Mouse (Mus musculus) liver, embryonic 12.5 days (tissue): ENCODE data around the gene Ankk1. TPM values are rescaled to one million over a fixed set of nuclear protein-coding genes. Genes with fewer than 3 reads are reported as not detected.

Experiments
- ATAC-seq: fragments of 200-750 bp; cut with Nextera tagmentation; 2 replicates; pipeline ENCODE4 v1.8.0; 2017; ENCODE audit warnings: moderate number of reproducible peaks, mild to moderate bottlenecking, moderate library complexity
- H3K27ac ChIP-seq: fragments of 300-500 bp; sonication (generic); 2 replicates; pipeline ENCODE4 v1.5.1; 2016; ENCODE audit warnings: mild to moderate bottlenecking
- H3K27me3 ChIP-seq: fragments of 300-500 bp; sonication (generic); replicated peaks from 2 replicates; pipeline ENCODE4 v1.6.1; 2016; ENCODE audit warnings: mild to moderate bottlenecking, moderate library complexity
- H3K36me3 ChIP-seq: fragments of 300-500 bp; sonication (generic); 2 replicates; pipeline ENCODE4 v1.6.1; 2016; ENCODE audit warnings: mild to moderate bottlenecking, moderate library complexity
- H3K4me1 ChIP-seq: fragments of 300-500 bp; sonication (generic); 2 replicates; pipeline ENCODE4 v1.6.1; 2016
- H3K4me2 ChIP-seq: fragments of 300-500 bp; sonication (generic); 2 replicates; pipeline ENCODE4 v1.6.1; 2016; ENCODE audit warnings: mild to moderate bottlenecking, moderate library complexity
- H3K4me3 ChIP-seq: fragments of 300-500 bp; sonication (generic); 2 replicates; pipeline ENCODE4 v1.5.1; 2016; ENCODE audit warnings: mild to moderate bottlenecking, moderate library complexity
- H3K9ac ChIP-seq: fragments of 300-500 bp; sonication (generic); 2 replicates; pipeline ENCODE4 v1.6.1; 2016; ENCODE audit warnings: mild to moderate bottlenecking, moderate library complexity
- H3K9me3 ChIP-seq: fragments of 300-500 bp; sonication (generic); replicated peaks from 2 replicates; pipeline ENCODE4 v1.6.1; 2016; ENCODE audit warnings: mild to moderate bottlenecking, moderate library complexity
- WGBS: fragments of 180-500 bp; shearing (Covaris S2); methylation state at CpG from one replicate; pipeline ENCODE4 v1.1.7; 2016; ENCODE audit not compliant: insufficient replicate concordance; 5-methylcytosine and 5-hydroxymethylcytosine counted together
- polyA plus RNA-seq: library from polyadenylated mRNA; unstranded; fragments of >200 nt; fragmentation: Nextera tagmentation; extraction: Ambion mirVana; gene quantifications from 2 replicates; pipeline ENCODE4 v1.2.1, GENCODE M21; 2016

Gene Ankk1
- polyA plus RNA-seq: not detected in 2 replicates

DNA sequence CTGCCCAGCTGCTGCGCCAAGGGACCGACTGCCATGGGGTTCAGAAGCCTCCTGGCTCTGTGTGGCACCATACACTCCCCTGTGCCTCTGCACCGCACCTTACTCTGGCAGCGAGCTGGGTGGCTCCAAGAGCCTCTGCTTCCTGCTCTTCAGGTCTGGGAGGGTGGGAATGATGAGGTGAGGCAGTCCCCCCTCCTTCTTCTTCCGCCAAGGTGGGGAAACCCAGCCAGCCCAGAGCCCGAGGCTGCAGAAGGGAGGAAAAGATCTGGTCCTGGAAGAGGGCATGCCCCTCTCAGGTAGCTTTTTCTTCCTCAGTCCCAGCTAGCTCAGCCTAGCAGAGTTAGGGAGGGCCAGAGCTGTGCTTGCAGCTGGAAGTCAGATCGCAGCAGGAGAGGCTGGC, at the start of gene Ankk1:
Gene Ankk1, minus strand, starts transcription at position 101 of the 400 bp plus-strand sequence.
- H3K27ac ChIP-seq: no peak within 1 kb of the TSS
- H3K4me3 ChIP-seq: no peak within 1 kb of the TSS
- no peak within 1 kb of the TSS for H3K9ac ChIP-seq
- ATAC-seq: no peak
- no peaks in the 10 kb centered on the region for H3K4me1 ChIP-seq
- H3K9me3 ChIP-seq: no peaks in the 10 kb centered on the region
- H3K4me2 ChIP-seq: no peak within 1 kb of the TSS
- H3K27me3 ChIP-seq: no peaks in the 10 kb centered on the region
- 51% methylated on average over 7 of the region's 7 CpGs for WGBS
- H3K36me3 ChIP-seq: no peaks in the 10 kb centered on the region

DNA sequence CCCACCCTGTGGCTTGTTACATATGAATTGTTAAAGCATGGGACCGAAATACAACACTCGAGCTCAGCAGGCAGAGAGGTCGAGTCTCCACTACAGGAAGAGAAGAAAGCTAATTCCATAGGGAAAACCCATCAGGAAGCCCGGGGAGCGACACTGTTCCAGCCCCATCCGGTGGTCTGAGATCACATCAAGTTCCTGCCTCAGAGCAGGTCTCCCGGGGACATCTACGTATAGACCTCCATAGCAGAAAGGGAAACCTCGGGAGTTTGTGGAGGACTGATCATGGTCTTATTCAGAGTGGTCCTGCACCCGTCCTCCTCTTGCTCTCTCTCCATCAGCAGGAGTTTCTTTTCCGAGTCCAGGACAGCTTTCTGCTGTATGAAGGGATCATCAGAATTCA, 45.3 kb upstream of the Ankk1 start:
- Histone ChIP-seq H3K27ac (no peak overlapping the region), H3K27me3 (no peaks in the 10 kb centered on the region), H3K9me3 (no peaks in the 10 kb centered on the region), H3K9ac (no peak overlapping the region), H3K4me1 (no peaks in the 10 kb centered on the region), H3K4me2 (no peak overlapping the region), H3K4me3 (no peak overlapping the region), H3K36me3 (no peaks in the 10 kb centered on the region)
- ATAC-seq: no peak
- WGBS: 54% methylated on average over 11 of the region's 11 CpGs

DNA sequence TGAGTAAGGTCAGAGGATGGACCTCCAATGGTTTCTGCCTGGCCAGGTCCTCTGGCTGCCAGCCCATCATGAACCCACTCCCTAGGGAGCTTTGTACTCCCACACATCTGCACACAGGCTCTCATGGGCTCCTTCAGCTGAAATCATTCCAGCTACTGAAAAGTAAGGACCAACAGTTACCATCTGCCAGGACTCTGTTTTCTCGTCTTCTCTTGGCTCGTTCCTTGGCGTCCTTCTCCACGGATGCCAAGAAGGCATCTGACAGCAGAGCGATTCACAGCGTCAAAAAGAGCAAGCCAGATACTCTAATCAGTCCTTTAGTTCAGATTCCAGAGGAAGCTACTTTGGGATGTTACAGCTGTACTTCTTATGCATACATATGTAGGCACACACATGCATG, 44.1 kb upstream of the Ankk1 start:
- Histone ChIP-seq H3K4me3 (no peak overlapping the region), H3K4me1 (no peaks in the 10 kb centered on the region), H3K9ac (no peak overlapping the region), H3K4me2 (no peak overlapping the region), H3K27me3 (no peaks in the 10 kb centered on the region), H3K27ac (no peak overlapping the region), H3K9me3 (no peaks in the 10 kb centered on the region), H3K36me3 (no peaks in the 10 kb centered on the region)
- ATAC-seq: no peak
- 80% methylated on average over 6 of the region's 6 CpGs for WGBS

DNA sequence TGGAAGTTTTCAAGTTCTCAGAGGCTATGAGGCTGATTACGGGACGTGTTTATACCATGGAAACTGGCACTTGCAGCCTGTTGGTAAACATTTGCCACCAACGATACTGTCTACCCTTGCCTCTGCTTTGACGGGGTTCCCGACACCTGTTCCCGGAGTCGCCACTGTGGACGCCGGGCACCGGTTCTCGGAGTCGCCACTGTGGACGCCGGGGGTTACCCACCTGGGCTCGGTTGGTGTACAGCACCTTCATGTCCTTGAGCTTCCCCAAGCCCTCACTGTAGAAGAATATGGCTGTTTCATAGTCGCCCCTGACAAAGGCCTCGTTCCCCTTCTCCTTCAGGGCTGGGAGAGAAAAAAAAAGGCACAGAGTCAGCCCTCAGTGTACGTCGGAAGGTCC, 43.2 kb upstream of the Ankk1 start:
- no peaks in the 10 kb centered on the region for H3K9me3 ChIP-seq
- WGBS: 81% methylated on average over 19 of the region's 19 CpGs
- H3K4me1 ChIP-seq: no peaks in the 10 kb centered on the region
- no peak overlapping the region for H3K9ac ChIP-seq
- no peaks in the 10 kb centered on the region for H3K36me3 ChIP-seq
- H3K27ac ChIP-seq: no peak overlapping the region
- H3K4me3 ChIP-seq: no peak overlapping the region
- H3K27me3 ChIP-seq: no peaks in the 10 kb centered on the region
- no peak overlapping the region for H3K4me2 ChIP-seq
- no peak for ATAC-seq

DNA sequence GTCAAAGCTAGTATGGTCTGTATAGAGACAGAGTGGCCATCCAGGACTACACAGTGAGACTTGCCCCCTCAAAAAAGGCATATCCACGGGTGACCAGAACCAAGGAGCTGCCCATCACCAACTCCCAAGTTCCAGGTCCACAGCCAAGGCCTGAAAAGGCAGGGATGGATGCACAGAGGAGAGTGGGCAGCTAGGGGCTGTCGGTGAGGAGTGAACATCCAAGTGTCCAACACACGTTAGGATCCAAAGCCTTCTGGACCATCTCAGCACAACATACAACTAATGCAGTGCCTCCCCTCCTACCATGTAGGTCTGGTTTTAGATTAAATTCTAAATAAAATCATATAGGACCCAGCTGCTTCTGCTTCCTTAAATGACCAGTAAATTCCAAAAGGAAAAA, 29.3 kb upstream of the Ankk1 start:
- Histone ChIP-seq H3K4me3 (no peak overlapping the region), H3K27me3 (no peaks in the 10 kb centered on the region), H3K9ac (no peak overlapping the region), H3K9me3 (no peaks in the 10 kb centered on the region), H3K4me2 (no peak overlapping the region), H3K36me3 (no peaks in the 10 kb centered on the region), H3K27ac (no peak overlapping the region), H3K4me1 (no peaks in the 10 kb centered on the region)
- no peak for ATAC-seq
- WGBS: 60% methylated on average over 3 of the region's 3 CpGs

DNA sequence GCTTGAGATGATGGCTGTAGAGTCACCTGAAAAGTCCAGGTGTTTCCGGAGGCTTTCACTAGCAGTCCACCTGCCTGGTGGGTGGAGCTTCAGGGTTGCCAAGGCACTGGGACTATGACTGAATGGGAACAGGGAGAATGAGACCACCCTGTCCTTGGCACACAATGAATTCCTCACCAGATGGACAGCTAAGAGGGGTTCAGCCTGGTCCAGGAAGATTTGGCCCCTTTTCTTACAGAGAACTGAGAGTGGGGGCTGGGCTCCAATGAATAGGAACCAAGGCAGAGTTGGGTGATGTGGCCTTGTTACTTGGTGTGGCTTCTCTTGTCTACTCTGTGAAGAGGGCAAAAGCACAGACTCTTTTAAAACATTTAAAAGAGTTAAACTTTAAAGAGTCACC, 25.6 kb upstream of the Ankk1 start:
- 76% methylated on average over 1 of the region's 1 CpGs for WGBS
- Histone ChIP-seq H3K36me3 (no peaks in the 10 kb centered on the region), H3K9me3 (no peaks in the 10 kb centered on the region), H3K27ac (no peak overlapping the region), H3K4me3 (no peak overlapping the region), H3K9ac (no peak overlapping the region), H3K27me3 (no peaks in the 10 kb centered on the region), H3K4me2 (no peak overlapping the region), H3K4me1 (no peaks in the 10 kb centered on the region)
- no peak for ATAC-seq

DNA sequence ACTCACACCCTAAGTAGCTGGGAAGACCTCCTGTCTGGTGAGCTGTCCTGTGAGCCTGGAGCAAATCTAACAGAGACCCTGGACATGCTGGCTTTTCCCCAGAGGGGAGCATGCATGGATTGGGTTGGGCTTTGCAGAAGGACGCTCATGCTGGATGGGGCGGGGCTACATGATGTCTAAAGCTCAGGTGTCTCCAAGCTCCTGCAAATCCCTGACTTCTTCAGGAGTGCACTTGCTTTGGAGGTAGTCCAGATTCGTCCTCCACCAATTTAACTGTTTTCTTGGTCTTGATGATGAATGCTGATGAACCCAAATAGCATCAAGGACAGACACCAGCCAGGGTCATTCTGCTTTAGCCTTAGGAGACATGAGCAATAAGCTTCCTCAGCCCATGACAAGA, 23.7 kb upstream of the Ankk1 start:
- Histone ChIP-seq H3K36me3 (no peaks in the 10 kb centered on the region), H3K4me3 (no peak overlapping the region), H3K4me1 (no peaks in the 10 kb centered on the region), H3K9me3 (no peaks in the 10 kb centered on the region), H3K4me2 (no peak overlapping the region), H3K27ac (no peak overlapping the region), H3K9ac (no peak overlapping the region), H3K27me3 (no peaks in the 10 kb centered on the region)
- WGBS: 50% methylated on average over 3 of the region's 3 CpGs
- no peak for ATAC-seq

DNA sequence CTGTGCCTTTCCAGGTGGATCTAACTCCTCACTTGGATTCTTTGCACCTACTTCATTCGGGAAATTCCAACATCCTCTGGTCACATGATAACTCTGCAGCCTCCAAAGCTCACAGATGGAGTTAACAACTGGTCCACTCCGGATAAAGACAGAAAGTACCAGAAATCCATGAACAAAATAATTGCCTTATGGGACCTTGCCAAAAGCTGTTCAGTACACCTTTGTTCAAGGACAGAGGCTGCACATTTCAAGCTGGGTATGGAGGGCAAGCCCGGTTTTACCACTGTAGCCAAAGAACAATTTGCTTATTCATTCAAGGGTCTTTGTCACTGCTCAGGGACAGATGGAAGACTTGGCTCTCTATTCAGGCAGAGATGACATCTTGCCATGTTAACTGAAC, 15.8 kb upstream of the Ankk1 start:
- no peak overlapping the region for H3K9ac ChIP-seq
- 68% methylated on average over 3 of the region's 3 CpGs for WGBS
- no peak for ATAC-seq

DNA sequence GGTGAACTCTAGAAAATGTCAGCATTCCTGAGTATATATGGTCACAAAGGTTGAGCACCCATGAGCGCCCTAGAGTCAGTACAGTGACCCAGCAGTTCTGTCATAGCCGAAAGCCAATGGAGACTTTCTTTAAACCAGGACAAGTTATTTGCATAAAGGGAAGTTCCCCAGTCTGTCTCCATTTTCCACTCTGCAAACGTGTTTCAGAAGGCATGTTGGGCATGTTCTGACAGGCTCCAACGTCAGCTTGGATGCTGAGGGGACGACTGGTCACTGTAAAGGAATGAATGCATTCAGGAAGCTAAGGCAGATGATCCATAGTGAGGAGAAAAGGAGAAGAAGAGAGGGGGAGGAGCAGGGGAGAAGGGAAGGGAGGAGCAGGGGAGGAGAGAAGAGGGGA, 657 bp upstream of the Ankk1 start:
- ATAC-seq: no peak
- no peak overlapping the region for H3K27ac ChIP-seq
- no peaks in the 10 kb centered on the region for H3K9me3 ChIP-seq
- H3K4me2 ChIP-seq: no peak overlapping the region
- no peaks in the 10 kb centered on the region for H3K27me3 ChIP-seq
- no peaks in the 10 kb centered on the region for H3K4me1 ChIP-seq
- no peak overlapping the region for H3K4me3 ChIP-seq
- H3K36me3 ChIP-seq: no peaks in the 10 kb centered on the region
- WGBS: 42% methylated on average over 5 of the region's 5 CpGs
- no peak overlapping the region for H3K9ac ChIP-seq

More for the DNA sequence above, 15.8 kb upstream of the Ankk1 start:
- H3K36me3 ChIP-seq: no peaks in the 10 kb centered on the region
- no peak overlapping the region for H3K27ac ChIP-seq
- H3K4me1 ChIP-seq: no peaks in the 10 kb centered on the region
- no peaks in the 10 kb centered on the region for H3K9me3 ChIP-seq
- no peaks in the 10 kb centered on the region for H3K27me3 ChIP-seq
- H3K4me3 ChIP-seq: no peak overlapping the region
- no peak overlapping the region for H3K4me2 ChIP-seq

DNA sequence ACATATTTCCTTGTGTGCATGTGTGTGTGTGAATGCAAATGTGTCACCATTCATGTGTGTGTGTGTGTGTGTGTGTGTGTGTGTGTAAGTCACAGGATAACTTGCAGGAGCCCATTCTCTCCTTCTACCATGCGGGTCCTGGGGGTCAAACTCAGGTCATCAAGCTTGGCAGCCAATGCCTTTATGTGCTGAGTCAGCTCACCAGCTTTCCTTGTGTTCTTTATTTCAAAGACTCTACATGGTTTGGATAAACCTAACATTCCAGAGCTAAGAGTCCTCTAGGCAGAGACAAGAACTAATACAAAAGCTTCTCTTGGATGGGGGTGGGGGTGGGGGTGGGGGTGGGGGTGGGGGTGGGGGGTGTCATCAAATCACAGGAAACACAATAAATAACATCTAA, 1.2 kb downstream of the Ankk1 start:
- no peaks in the 10 kb centered on the region for H3K27me3 ChIP-seq
- no peak overlapping the region for H3K4me2 ChIP-seq
- H3K4me1 ChIP-seq: no peaks in the 10 kb centered on the region
- H3K4me3 ChIP-seq: no peak overlapping the region
- no peaks in the 10 kb centered on the region for H3K36me3 ChIP-seq
- WGBS: 57% methylated on average over 1 of the region's 1 CpGs
- H3K9me3 ChIP-seq: no peaks in the 10 kb centered on the region
- H3K9ac ChIP-seq: no peak overlapping the region
- no peak overlapping the region for H3K27ac ChIP-seq
- ATAC-seq: no peak

DNA sequence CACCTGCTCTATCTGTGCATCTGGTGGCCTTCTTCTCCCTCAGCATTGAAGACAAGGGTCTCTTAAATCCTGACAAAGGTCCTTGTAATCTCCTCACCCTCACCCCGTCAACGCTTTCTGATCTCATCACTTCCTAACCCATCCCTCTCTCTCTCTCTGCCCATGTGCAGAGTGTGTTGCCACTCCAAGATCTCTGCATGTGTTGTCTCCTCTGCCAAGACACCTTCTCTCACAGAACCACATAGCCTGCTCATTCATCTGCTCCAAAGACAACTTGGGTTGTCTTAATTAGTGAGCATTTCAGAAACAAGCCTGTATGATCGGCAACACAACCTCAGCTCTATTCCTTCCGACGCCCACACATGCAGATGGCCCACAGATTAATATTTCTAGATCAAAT, 3.0 kb downstream of the Ankk1 start:
- no peak for ATAC-seq
- H3K4me1 ChIP-seq: no peaks in the 10 kb centered on the region
- H3K27ac ChIP-seq: no peak overlapping the region
- H3K36me3 ChIP-seq: no peaks in the 10 kb centered on the region
- no peaks in the 10 kb centered on the region for H3K27me3 ChIP-seq
- H3K4me3 ChIP-seq: no peak overlapping the region
- WGBS: 72% methylated on average over 5 of the region's 5 CpGs
- H3K4me2 ChIP-seq: no peak overlapping the region
- H3K9me3 ChIP-seq: no peaks in the 10 kb centered on the region
- H3K9ac ChIP-seq: no peak overlapping the region

DNA sequence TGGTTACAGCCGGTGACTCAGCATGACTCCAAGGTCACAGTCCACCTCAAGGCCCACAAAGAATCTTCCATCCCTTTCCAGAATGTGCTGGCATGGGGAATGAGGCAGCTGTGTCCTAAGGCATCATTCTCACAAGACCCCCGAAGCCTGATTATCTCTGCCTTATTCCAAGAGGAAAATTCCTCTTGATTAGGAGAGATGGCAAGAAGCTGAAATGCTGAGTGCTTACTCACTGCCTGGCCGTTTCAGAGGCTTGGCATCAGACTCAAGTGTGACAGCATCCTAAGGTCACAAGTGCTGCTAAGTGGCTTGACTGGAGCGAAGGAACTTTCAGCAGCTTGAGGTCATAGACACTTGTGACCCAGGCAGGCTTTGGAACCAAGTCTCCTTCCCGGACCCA, 16.2 kb downstream of the Ankk1 start:
- no peak overlapping the region for H3K27ac ChIP-seq
- no peak overlapping the region for H3K4me2 ChIP-seq
- H3K9ac ChIP-seq: no peak overlapping the region
- H3K4me3 ChIP-seq: no peak overlapping the region
- H3K4me1 ChIP-seq: no peaks in the 10 kb centered on the region
- no peaks in the 10 kb centered on the region for H3K36me3 ChIP-seq
- WGBS: 64% methylated on average over 5 of the region's 5 CpGs
- ATAC-seq: no peak
- H3K27me3 ChIP-seq: no peaks in the 10 kb centered on the region
- no peaks in the 10 kb centered on the region for H3K9me3 ChIP-seq

DNA sequence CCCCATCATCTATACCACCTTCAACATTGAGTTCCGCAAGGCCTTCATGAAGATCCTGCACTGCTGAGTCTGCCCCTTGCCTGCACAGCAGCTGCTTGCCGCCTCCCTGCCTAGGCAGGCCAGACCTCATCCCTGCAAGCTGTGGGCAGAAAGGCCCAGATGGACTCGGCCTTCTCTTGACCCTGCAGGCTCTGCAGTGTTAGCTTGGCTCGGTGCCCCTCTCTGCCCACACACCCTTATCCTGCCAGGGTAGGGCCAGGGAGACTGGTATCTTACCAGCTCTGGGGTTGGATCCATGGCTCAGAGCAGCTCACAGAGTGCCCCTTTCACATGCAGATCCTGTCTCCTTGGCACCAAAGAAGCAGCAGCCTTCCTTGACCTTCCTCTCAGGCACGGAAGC, 19.8 kb downstream of the Ankk1 start:
- H3K36me3 ChIP-seq: no peaks in the 10 kb centered on the region
- H3K4me2 ChIP-seq: no peak overlapping the region
- no peaks in the 10 kb centered on the region for H3K4me1 ChIP-seq
- no peak for ATAC-seq
- no peaks in the 10 kb centered on the region for H3K9me3 ChIP-seq
- no peak overlapping the region for H3K9ac ChIP-seq
- no peak overlapping the region for H3K4me3 ChIP-seq
- WGBS: 64% methylated on average over 5 of the region's 5 CpGs
- no peak overlapping the region for H3K27ac ChIP-seq
- H3K27me3 ChIP-seq: no peaks in the 10 kb centered on the region
